Mouse (Mus musculus) hindbrain, embryonic 14.5 days (tissue): ENCODE results near the gene Ess2. TPM values are rescaled to one million over a fixed set of nuclear protein-coding genes. Genes with fewer than 3 reads are reported as not detected.

Source experiments
- ATAC-seq: fragments of 200-750 bp; cut with Nextera tagmentation; 2 replicates; pipeline ENCODE4 v1.8.0; 2017; ENCODE audit warnings: moderate number of reproducible peaks, mild to moderate bottlenecking, moderate TSS enrichment, moderate library complexity; ENCODE audit not compliant: low FRiP score
- DNase-seq: peaks from one replicate; pipeline ENCODE4 v3.0.0-alpha.2; 2015; ENCODE audit warnings: low spot score
- H3K27ac ChIP-seq: fragments of 300-500 bp; sonication (generic); 2 replicates; pipeline ENCODE4 v1.5.1; 2014; ENCODE audit warnings: mild to moderate bottlenecking, moderate library complexity
- H3K27me3 ChIP-seq: fragments of 300-500 bp; sonication (generic); 2 replicates; pipeline ENCODE4 v1.6.1; 2014; ENCODE audit warnings: mild to moderate bottlenecking, low read length, mixed read lengths; ENCODE audit not compliant: control insufficient read depth, insufficient read depth
- H3K36me3 ChIP-seq: fragments of 300-500 bp; sonication (generic); replicated peaks from 2 replicates; pipeline ENCODE4 v1.6.1; 2014; ENCODE audit not compliant: control insufficient read depth, insufficient read depth
- H3K4me1 ChIP-seq: fragments of 300-500 bp; sonication (generic); replicated peaks from 2 replicates; pipeline ENCODE4 v1.6.1; 2014; ENCODE audit warnings: antibody characterized with exemption, low read length, mixed read lengths; ENCODE audit not compliant: control insufficient read depth, insufficient read depth
- H3K4me2 ChIP-seq: fragments of 300-500 bp; sonication (generic); replicated peaks from 2 replicates; pipeline ENCODE4 v1.6.1; 2014; ENCODE audit warnings: mild to moderate bottlenecking, moderate library complexity
- H3K4me3 ChIP-seq: fragments of 300-500 bp; sonication (generic); replicated peaks from 2 replicates; pipeline ENCODE4 v1.5.1; 2014; ENCODE audit warnings: mild to moderate bottlenecking, low read length
- H3K9ac ChIP-seq: fragments of 300-500 bp; sonication (generic); 2 replicates; pipeline ENCODE4 v1.6.1; 2014
- H3K9me3 ChIP-seq: fragments of 300-500 bp; sonication (generic); 2 replicates; pipeline ENCODE4 v1.6.1; 2016; ENCODE audit warnings: low read length; ENCODE audit not compliant: control insufficient read depth
- WGBS: fragments of 180-500 bp; shearing (Covaris S2); extraction: QIAGEN DNeasy Blood & Tissue Kit; methylation state at CpG from one replicate; pipeline ENCODE4 v1.1.7; 2014; 5-methylcytosine and 5-hydroxymethylcytosine counted together
- polyA plus RNA-seq: library from polyadenylated mRNA; unstranded; fragments of >200 nt; fragmentation: Nextera tagmentation; extraction: Ambion mirVana; gene quantifications from 2 replicates; pipeline ENCODE4 v1.2.1, GENCODE M21; 2014

Gene Ess2
- polyA plus RNA-seq, 1 experiment from 2014 or later = 38.9 TPM

DNA sequence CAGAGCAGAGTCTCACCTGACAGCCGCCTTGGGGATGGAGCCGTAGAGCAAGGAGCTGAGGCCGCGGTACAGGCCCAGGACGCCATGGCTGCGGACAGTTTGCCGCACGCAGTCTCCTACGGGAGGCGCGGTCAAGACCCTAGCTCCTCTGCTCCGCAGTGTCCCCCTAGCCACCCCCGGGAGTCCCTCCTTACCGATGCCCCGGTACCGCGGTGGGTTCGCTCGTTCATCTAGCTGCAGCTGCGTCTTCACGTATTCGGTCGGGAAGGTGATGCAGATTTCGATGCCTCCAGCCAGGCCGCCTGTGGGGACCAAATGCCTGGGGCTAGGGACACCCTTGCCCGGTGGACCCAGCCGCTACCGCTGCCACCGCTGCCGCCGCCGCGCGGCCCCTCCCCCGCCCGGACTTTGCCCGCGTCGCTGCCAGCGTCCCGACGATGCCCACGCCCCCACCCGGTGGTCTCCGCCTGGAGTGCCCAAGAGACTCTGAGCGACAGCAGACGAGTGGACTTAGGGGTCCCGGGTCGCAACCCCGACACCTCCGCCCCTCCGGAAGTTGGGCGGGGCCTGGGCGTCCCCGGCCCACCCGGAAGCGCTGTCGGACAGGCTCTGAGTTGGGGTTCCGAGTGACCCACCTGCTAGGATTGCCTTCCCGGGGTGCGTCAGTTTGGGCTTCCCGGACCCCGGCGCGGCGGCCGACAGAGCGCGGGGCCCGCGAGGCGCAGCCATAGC is 16.4 kb upstream of the Ess2 start:
- Histone ChIP-seq H3K27ac (peak overlapping the region; percentile 82), H3K4me2 (peak overlapping the region; percentile 85), H3K9me3 (no peaks in the 10 kb centered on the region), H3K4me1 (peaks cover 18% of the 10 kb centered on the region), H3K36me3 (peaks cover 20% of the 10 kb centered on the region), H3K9ac (peak overlapping the region; percentile 92), H3K4me3 (peak overlapping the region; percentile 54), H3K27me3 (no peaks in the 10 kb centered on the region)
- DNase-seq = no peak
- ATAC-seq = peak; percentile 31
- WGBS = under 1% methylated on average over 69 of the region's 72 CpGs

DNA sequence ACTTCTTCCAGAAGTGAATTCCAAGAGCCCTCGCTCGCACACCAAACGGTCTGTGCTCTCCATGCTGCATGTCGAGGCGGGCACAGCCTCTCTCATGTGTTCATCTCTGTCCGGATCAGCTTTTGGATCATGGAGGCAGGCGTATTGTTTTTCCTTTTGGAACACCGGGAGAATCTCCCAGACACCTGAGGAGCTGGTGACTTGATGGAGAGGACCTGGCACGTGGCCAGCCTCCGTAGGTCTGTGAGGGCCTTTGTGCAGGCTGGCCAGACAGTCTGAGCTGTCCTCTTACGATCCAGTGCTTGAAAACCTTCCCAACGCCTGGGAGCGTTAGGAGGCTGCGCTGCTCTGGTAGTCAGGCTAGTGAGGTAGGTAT is 11.0 kb upstream of the Ess2 start:
- WGBS = 1% methylated on average over 14 of the region's 14 CpGs
- peak; percentile 44 for DNase-seq

DNA sequence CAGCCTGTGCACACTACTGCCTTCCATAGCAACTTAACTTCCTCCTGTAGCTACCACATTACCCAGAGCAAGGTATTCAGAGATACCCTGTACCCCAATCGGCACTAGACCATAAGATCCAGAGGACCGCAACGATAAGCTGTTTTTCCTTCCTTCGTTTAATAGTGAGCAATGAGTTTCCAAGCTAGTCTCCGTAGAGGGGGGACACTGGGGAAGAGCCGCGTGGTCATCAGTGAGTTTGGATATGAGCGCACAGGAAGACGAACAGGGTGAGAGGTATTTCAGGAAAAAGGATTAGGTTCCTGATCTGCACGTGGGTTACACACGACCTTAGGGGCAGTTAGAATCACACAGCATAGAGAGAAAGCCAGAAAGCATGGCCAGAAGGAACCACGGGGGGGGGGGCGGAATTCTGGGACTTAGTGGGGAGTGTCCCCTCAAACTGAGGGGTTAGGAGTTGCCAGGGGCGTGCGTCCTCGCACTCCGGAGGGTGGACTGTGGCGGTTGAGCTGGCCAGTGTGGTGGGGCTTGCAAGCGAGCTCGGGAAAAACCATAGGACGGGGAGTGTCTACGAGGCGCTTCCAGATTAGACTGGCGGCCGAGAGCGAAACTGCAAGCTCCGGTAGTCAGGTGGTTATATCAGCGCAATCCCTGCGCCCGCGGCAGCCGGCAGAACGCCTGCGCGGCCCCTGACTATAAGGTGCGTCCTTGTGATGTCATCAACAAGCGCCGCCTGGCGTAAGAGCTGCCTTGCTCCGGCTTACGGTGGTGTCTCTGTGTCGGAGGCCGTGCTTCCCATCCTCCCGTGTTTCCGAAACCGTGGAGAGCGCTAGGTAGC is 10.4 kb upstream of the Ess2 start:
- DNase-seq (peak; percentile 100), ATAC-seq (peak; percentile 94)
- peaks cover 19% of the 10 kb centered on the region for H3K4me1 ChIP-seq
- peak overlapping the region; percentile 88 for H3K4me3 ChIP-seq
- H3K27me3 ChIP-seq = peaks cover 29% of the 10 kb centered on the region
- 2% methylated on average over 46 of the region's 47 CpGs for WGBS
- H3K9ac ChIP-seq = peak overlapping the region; percentile 98
- H3K27ac ChIP-seq = peak overlapping the region; percentile 93
- peaks cover 20% of the 10 kb centered on the region for H3K36me3 ChIP-seq
- no peaks in the 10 kb centered on the region for H3K9me3 ChIP-seq
- H3K4me2 ChIP-seq = peak overlapping the region; percentile 72

More for the DNA sequence above, 11.0 kb upstream of the Ess2 start:
- Histone ChIP-seq H3K9ac (peak overlapping the region; percentile 98), H3K36me3 (peaks cover 20% of the 10 kb centered on the region), H3K4me1 (peaks cover 25% of the 10 kb centered on the region), H3K4me2 (peak overlapping the region; percentile 72), H3K27me3 (peaks cover 23% of the 10 kb centered on the region), H3K4me3 (peak overlapping the region; percentile 88), H3K9me3 (no peaks in the 10 kb centered on the region), H3K27ac (peak overlapping the region; percentile 93)
- peak; percentile 7; the same call in 1 of the 2 replicates for ATAC-seq

GRCm38 (mm10) chr16:17920586-17920985 is 9.4 kb upstream of the Ess2 start:
- 9% methylated on average over 20 of the region's 20 CpGs for WGBS
- ATAC-seq = no peak
- Histone ChIP-seq H3K27ac (no peak overlapping the region), H3K36me3 (peaks cover 11% of the 10 kb centered on the region), H3K9ac (peak overlapping the region; percentile 98), H3K9me3 (no peaks in the 10 kb centered on the region), H3K4me3 (0 out of 2 replicates have a peak overlapping the region, but pooled peaks have one; percentile 88), H3K4me1 (peaks cover 16% of the 10 kb centered on the region), H3K4me2 (peak overlapping the region; percentile 72; the same call in 1 of the 2 replicates), H3K27me3 (peaks cover 39% of the 10 kb centered on the region)
- no peak for DNase-seq

DNA sequence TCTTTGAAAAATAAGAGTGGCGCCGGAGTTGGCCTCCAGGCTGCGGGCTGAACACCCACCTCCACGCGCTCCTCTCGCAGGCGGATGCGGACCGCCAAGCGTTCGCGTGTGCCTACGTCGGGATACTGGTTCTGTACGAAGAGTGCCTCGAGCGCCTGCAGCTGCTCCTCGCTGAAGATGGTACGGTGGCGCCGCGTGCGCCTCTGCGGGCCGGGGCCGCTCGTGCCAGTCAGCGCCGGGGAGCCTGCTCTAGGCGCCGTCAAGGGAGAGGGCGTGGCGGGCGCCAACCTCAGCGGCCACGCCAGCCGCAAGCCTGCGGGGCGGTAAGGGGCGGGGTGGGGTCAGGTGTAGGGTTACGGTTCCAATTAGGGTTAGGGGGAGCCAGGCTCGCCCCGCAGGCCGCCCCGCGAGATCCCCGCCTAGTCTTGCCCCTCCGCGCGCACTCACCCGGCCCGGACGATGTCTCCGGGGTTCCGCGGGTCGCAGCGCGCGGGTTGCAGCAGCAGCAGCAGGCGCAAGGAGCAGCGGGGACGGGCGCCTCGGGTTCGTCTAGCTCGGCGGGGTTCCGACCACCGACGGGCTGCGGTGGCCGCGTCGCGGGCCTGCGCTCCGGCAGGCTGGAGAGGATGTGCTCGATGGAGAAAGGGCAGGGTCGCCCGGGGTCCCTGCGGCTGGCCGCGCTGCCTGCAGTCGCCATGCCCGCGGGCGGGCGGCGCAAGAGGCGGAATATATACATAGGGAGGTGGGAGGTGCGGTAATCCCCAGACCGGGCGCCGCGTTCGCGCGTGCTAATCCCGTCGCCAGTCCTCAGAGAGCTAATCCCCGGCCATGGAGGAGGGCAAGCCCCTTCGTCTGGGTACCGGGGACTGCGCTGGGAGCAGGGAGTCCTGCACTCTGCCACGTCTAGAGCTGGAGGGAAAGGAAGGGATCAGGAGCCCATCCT is 3.4 kb upstream of the Ess2 start, which contains the start of gene Gsc2:
Gene Gsc2, minus strand, starts transcription at position 753 of the 943 bp plus-strand sequence.
- H3K4me1 ChIP-seq = peaks cover 10% of the 10 kb centered on the region
- ATAC-seq = no peak
- H3K36me3 ChIP-seq = no peaks in the 10 kb centered on the region
- 0 out of 2 replicates have a peak within 1 kb of the TSS, but pooled peaks have one; percentile 18 for H3K9ac ChIP-seq
- H3K4me3 ChIP-seq = peak within 1 kb of the TSS; percentile 29
- H3K27me3 ChIP-seq = peaks cover 71% of the 10 kb centered on the region
- peak within 1 kb of the TSS; percentile 50 for H3K4me2 ChIP-seq
- H3K9me3 ChIP-seq = no peaks in the 10 kb centered on the region
- no peak for DNase-seq
- no peak within 1 kb of the TSS for H3K27ac ChIP-seq
- WGBS = under 1% methylated on average over 105 of the region's 106 CpGs

DNA sequence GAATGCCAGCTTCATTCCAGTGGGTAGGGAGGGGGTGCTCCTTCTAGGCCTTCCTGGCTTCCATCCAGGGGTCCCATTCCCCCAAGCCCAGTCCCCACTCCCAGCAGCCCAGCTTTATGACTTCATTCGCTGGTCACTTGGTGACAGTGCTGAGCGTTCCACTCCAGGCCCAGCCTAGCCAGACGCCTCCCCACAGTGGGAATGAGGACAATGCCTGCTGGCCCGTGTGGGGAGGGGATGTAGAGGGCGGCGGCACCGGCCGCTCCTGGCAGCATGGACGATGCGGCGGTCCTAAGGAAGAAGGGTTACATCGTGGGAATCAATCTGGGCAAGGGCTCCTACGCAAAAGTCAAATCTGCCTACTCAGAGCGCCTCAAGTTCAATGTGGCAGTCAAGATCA is 12.7 kb downstream of the Ess2 start, which contains the start of the genes Dgcr2 and Tssk2:
Gene Dgcr2, minus strand, starts transcription at position 101 of the 400 bp plus-strand sequence.
Gene Tssk2, plus strand, starts transcription at position 176 of the 400 bp plus-strand sequence.
- Histone ChIP-seq H3K4me1 (no peaks in the 10 kb centered on the region), H3K9me3 (no peaks in the 10 kb centered on the region), H3K27me3 (no peaks in the 10 kb centered on the region), H3K36me3 (peaks cover 50% of the 10 kb centered on the region), H3K27ac (no peak within 1 kb of the TSS), H3K9ac (no peak within 1 kb of the TSS), H3K4me2 (no peak within 1 kb of the TSS), H3K4me3 (no peak within 1 kb of the TSS)
- DNase-seq (no peak), ATAC-seq (no peak)
- 86% methylated on average over 14 of the region's 14 CpGs for WGBS

DNA sequence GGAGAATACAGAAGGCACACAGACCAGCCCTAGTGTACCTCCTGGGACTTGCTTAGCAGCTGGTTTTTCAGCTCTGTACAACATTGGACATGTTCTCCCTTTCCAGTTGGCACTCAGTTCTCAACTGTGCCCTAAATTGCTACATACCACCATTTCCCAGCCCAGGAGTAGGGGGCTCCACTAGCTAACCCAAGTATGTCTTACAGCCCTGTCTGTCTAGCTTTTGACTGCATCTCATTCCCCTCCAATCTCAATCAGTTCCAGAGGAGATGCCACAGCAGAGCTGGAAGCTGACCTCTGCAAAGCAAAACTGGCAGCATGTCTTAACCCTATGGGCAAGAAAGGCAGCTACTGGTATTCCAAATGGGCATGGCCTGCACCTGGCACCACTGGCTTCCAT is 15.1 kb downstream of the Ess2 start:
- Histone ChIP-seq H3K36me3 (peaks cover 26% of the 10 kb centered on the region), H3K9ac (no peak overlapping the region), H3K4me3 (no peak overlapping the region), H3K27ac (no peak overlapping the region), H3K4me2 (no peak overlapping the region), H3K9me3 (no peaks in the 10 kb centered on the region), H3K27me3 (no peaks in the 10 kb centered on the region), H3K4me1 (peaks cover 9% of the 10 kb centered on the region; the same call in 1 of the 2 replicates)
- ATAC-seq (no peak), DNase-seq (no peak)

DNA sequence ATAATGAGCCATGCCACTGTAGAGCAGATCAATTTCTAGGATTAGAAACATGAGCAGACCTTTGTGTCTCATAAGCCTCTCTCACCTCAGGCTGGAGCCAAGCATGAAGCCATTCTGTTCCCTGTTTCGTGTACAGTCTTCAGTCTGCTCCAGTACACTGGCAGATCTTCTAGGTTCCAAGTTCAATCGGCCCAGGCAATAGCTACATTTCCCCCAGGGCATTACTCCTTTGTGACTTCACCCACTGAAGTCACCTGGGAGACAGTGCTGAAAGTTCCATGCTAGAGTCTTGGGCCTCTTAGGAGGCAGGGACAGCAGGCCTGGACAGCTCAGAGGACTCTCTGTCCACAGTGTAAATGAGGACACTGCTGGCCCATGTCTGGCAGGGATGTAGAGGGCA is 17.2 kb downstream of the Ess2 start, which contains the start of gene Tssk1:
Gene Tssk1, plus strand, starts transcription at position 301 of the 400 bp plus-strand sequence.
- no peaks in the 10 kb centered on the region for H3K27me3 ChIP-seq
- peaks cover 22% of the 10 kb centered on the region for H3K4me1 ChIP-seq
- no peaks in the 10 kb centered on the region for H3K9me3 ChIP-seq
- H3K4me3 ChIP-seq = no peak within 1 kb of the TSS
- H3K4me2 ChIP-seq = no peak within 1 kb of the TSS
- no peak for ATAC-seq
- no peak within 1 kb of the TSS for H3K27ac ChIP-seq
- WGBS = 81% methylated on average over 2 of the region's 2 CpGs
- DNase-seq = no peak
- H3K9ac ChIP-seq = no peak within 1 kb of the TSS
- H3K36me3 ChIP-seq = 0 out of 2 replicates have a peak, but pooled peaks cover 6% of the 10 kb centered on the region
